Mouse (Mus musculus) heart, postnatal 0 days (tissue): ENCODE results near the gene Serinc1. TPM values are rescaled to one million over a fixed set of nuclear protein-coding genes. Genes with fewer than 3 reads are reported as not detected.

Source experiments
- ATAC-seq: fragments of 200-750 bp; cut with Nextera tagmentation; 2 replicates; pipeline ENCODE4 v1.8.0; 2017; ENCODE audit warnings: low read depth, moderate number of reproducible peaks, moderate library complexity; ENCODE audit not compliant: insufficient read depth
- DNase-seq: peaks from one replicate; pipeline ENCODE4 v3.0.0-alpha.2; 2016; ENCODE audit warnings: low spot score
- H3K27ac ChIP-seq: fragments of 300-500 bp; sonication (generic); 2 replicates; pipeline ENCODE4 v1.5.1; 2014; ENCODE audit warnings: low read depth, mild to moderate bottlenecking
- H3K27me3 ChIP-seq: fragments of 300-500 bp; sonication (generic); 2 replicates; pipeline ENCODE4 v1.6.1; 2014; ENCODE audit warnings: low read length, mixed read lengths; ENCODE audit not compliant: control insufficient read depth, insufficient read depth
- H3K36me3 ChIP-seq: fragments of 300-500 bp; sonication (generic); replicated peaks from 2 replicates; pipeline ENCODE4 v1.6.1; 2014; ENCODE audit warnings: low read length, mixed read lengths; ENCODE audit not compliant: control insufficient read depth, insufficient read depth
- H3K4me1 ChIP-seq: fragments of 300-500 bp; sonication (generic); 2 replicates; pipeline ENCODE4 v1.6.1; 2014; ENCODE audit warnings: antibody characterized with exemption; ENCODE audit not compliant: control insufficient read depth, insufficient read depth
- H3K4me2 ChIP-seq: fragments of 300-500 bp; sonication (generic); 2 replicates; pipeline ENCODE4 v1.6.1; 2014; ENCODE audit warnings: low read depth, mild to moderate bottlenecking, low read length, moderate library complexity
- H3K4me3 ChIP-seq: fragments of 300-500 bp; sonication (generic); 2 replicates; pipeline ENCODE4 v1.5.1; 2014; ENCODE audit warnings: low read depth, low read length
- H3K9ac ChIP-seq: fragments of 300-500 bp; sonication (generic); replicated peaks from 2 replicates; pipeline ENCODE4 v1.6.1; 2014; ENCODE audit warnings: low read depth, low read length, mixed read lengths
- H3K9me3 ChIP-seq: fragments of 300-500 bp; sonication (generic); replicated peaks from 2 replicates; pipeline ENCODE4 v1.6.1; 2016; ENCODE audit warnings: low read length; ENCODE audit not compliant: control insufficient read depth
- CTCF ChIP-seq: IDR thresholded peaks from 2 replicates; pipeline ENCODE4 v1.5.1; 2016; ENCODE audit warnings: antibody characterized with exemption, control low read depth, low read depth
- EP300 ChIP-seq: IDR thresholded peaks from 2 replicates; pipeline ENCODE4 v1.6.1; 2016; ENCODE audit warnings: antibody characterized with exemption, low read depth
- WGBS: fragments of 180-500 bp; shearing (Covaris S2); extraction: QIAGEN DNeasy Blood & Tissue Kit; methylation state at CpG from one replicate; pipeline ENCODE4 v1.1.7; 2014; 5-methylcytosine and 5-hydroxymethylcytosine counted together
- polyA plus RNA-seq: library from polyadenylated mRNA; unstranded; fragments of >200 nt; fragmentation: Nextera tagmentation; extraction: Ambion mirVana; gene quantifications from 2 replicates; pipeline ENCODE4 v1.2.1, GENCODE M21; 2015
- total RNA-seq: library from RNA; depleted of rRNA; stranded (reverse); fragments of >200 nt; gene quantifications from 2 replicates; pipeline ENCODE4 v1.2.3, GENCODE M21; 2014; ENCODE audit warnings: low replicate concordance; rRNA removed

Serinc1 gene
- 143 and 145 TPM in 2 replicates for total RNA-seq
- 155 and 158 TPM in 2 replicates for polyA plus RNA-seq

- Histone ChIP-seq H3K4me3 (peak within 1 kb of the TSS; percentile 84), H3K36me3 (peaks cover 3% of the 10 kb centered on the region; the same call in 1 of the 2 replicates), H3K4me2 (peak within 1 kb of the TSS; percentile 75), H3K9ac (peak within 1 kb of the TSS; percentile 96), H3K27ac (peak within 1 kb of the TSS; percentile 96), H3K27me3 (no peaks in the 10 kb centered on the region), H3K9me3 (0 out of 2 replicates have a peak, but pooled peaks cover 5% of the 10 kb centered on the region), H3K4me1 (peaks cover 25% of the 10 kb centered on the region)
- DNase-seq (peak; percentile 95), ATAC-seq (peak; percentile 100)
- TF ChIP-seq EP300: no peak; the same call in 1 of the 2 replicates
- TF ChIP-seq CTCF: no peak
- WGBS: 12% methylated on average over 49 of the region's 49 CpGs
Measured at GRCm38 (mm10) chr10:57532218-57533101, at the start of gene Serinc1. Gene Serinc1 (minus strand): TSS chr10:57532530.

GRCm38 (mm10) chr10:57576721-57577120 is 44.4 kb upstream of the Serinc1 start:
- no peak overlapping the region for H3K4me2 ChIP-seq
- no peak overlapping the region for H3K9ac ChIP-seq
- H3K4me1 ChIP-seq: no peaks in the 10 kb centered on the region
- H3K36me3 ChIP-seq: no peaks in the 10 kb centered on the region
- H3K27ac ChIP-seq: no peak overlapping the region
- no peak overlapping the region for H3K4me3 ChIP-seq
- DNase-seq: no peak
- 57% methylated on average over 2 of the region's 2 CpGs for WGBS
- no peaks in the 10 kb centered on the region for H3K9me3 ChIP-seq
- ATAC-seq: no peak
- TF ChIP-seq CTCF: no peak
- TF ChIP-seq EP300: no peak
- H3K27me3 ChIP-seq: no peaks in the 10 kb centered on the region

GRCm38 (mm10) chr10:57572130-57572529 is 39.8 kb upstream of the Serinc1 start:
- Histone ChIP-seq H3K27ac (no peak overlapping the region), H3K4me1 (no peaks in the 10 kb centered on the region), H3K4me3 (no peak overlapping the region), H3K27me3 (no peaks in the 10 kb centered on the region), H3K4me2 (no peak overlapping the region), H3K9ac (no peak overlapping the region), H3K9me3 (no peaks in the 10 kb centered on the region), H3K36me3 (no peaks in the 10 kb centered on the region)
- WGBS: 56% methylated on average over 4 of the region's 4 CpGs
- ATAC-seq (no peak), DNase-seq (no peak)
- TF ChIP-seq EP300 (no peak), CTCF (no peak)

GRCm38 (mm10) chr10:57571211-57571730 is 38.9 kb upstream of the Serinc1 start:
- no peaks in the 10 kb centered on the region for H3K36me3 ChIP-seq
- TF ChIP-seq EP300 (no peak), CTCF (peak; percentile 62)
- no peak overlapping the region for H3K9ac ChIP-seq
- H3K27me3 ChIP-seq: no peaks in the 10 kb centered on the region
- ATAC-seq (no peak), DNase-seq (no peak)
- no peaks in the 10 kb centered on the region for H3K9me3 ChIP-seq
- H3K4me1 ChIP-seq: no peaks in the 10 kb centered on the region
- no peak overlapping the region for H3K4me2 ChIP-seq
- WGBS: 38% methylated on average over 8 of the region's 8 CpGs
- no peak overlapping the region for H3K4me3 ChIP-seq
- H3K27ac ChIP-seq: no peak overlapping the region

GRCm38 (mm10) chr10:57569023-57569931 is 36.9 kb upstream of the Serinc1 start:
- no peaks in the 10 kb centered on the region for H3K27me3 ChIP-seq
- ATAC-seq (no peak), DNase-seq (no peak)
- H3K9ac ChIP-seq: no peak overlapping the region
- 70% methylated on average over 13 of the region's 13 CpGs for WGBS
- no peak overlapping the region for H3K4me3 ChIP-seq
- H3K27ac ChIP-seq: no peak overlapping the region
- H3K36me3 ChIP-seq: no peaks in the 10 kb centered on the region
- no peak for TF ChIP-seq EP300
- no peak for TF ChIP-seq CTCF
- no peaks in the 10 kb centered on the region for H3K4me1 ChIP-seq
- H3K4me2 ChIP-seq: no peak overlapping the region
- no peaks in the 10 kb centered on the region for H3K9me3 ChIP-seq
